Mouse (Mus musculus): Measurements from ENCODE around the gene Ephb3. TPM values are rescaled to one million over a fixed set of nuclear protein-coding genes. Genes with fewer than 3 reads are reported as not detected.

The Ephb3 gene
- 3.9 and 4.2 TPM in 2 replicates for polyA plus RNA-seq (2015; fragmentation: Nextera tagmentation; extraction: Ambion mirVana)

GRCm38 (mm10) chr16:21204367-21205092, at the start of gene Ephb3:
Ephb3 (plus strand) TSS chr16:21204755.

Small RNA genes lying within 50 kb of the gene (microRNA-seq; reads per million reads assigned to microRNA genes)
- gene Mir7680 (ENCODE audit: borderline replicate concordance, insufficient number of aligned reads), result not detected

Other genes starting within 250 kb of the Ephb3 start
- gene Teddm3, start 50.8 kb upstream of the Ephb3 start, polyA plus RNA-seq (2015; fragmentation: Nextera tagmentation; extraction: Ambion mirVana), result 0.95 TPM in 1 of 2 replicates, not detected in the other
- 11.5 and 12.1 TPM in 2 replicates for gene Vps8, start 218.4 kb downstream of the Ephb3 start, polyA plus RNA-seq (2015; fragmentation: Nextera tagmentation; extraction: Ambion mirVana)